Mouse (Mus musculus) bone marrow macrophage, adult 2 months (primary cell): ENCODE data around the gene Rab3il1. TPM values are rescaled to one million over a fixed set of nuclear protein-coding genes. Genes with fewer than 3 reads are reported as not detected.

Experiments used
- H3K27ac ChIP-seq: 2 replicates; pipeline ENCODE4 v1.5.1; 2012; ENCODE audit warnings: low read depth, low read length; ENCODE audit not compliant: insufficient read depth
- H3K4me1 ChIP-seq: 2 replicates; pipeline ENCODE4 v1.6.1; 2012; ENCODE audit warnings: low read length; ENCODE audit not compliant: control insufficient read depth, insufficient read depth
- H3K4me3 ChIP-seq: 2 replicates; pipeline ENCODE4 v1.5.1; 2012; ENCODE audit warnings: mild to moderate bottlenecking, low read length, moderate library complexity; ENCODE audit not compliant: insufficient read depth
- CTCF ChIP-seq: IDR thresholded peaks from 2 replicates; pipeline ENCODE4 v1.5.1; 2012; ENCODE audit warnings: low read depth, mild to moderate bottlenecking, low read length, moderate library complexity
- POLR2A ChIP-seq: IDR thresholded peaks from 2 replicates; pipeline ENCODE4 v1.6.1; 2012; ENCODE audit warnings: mild to moderate bottlenecking, low read depth, low read length, borderline replicate concordance
- polyA plus RNA-seq: library from polyadenylated mRNA; stranded (reverse); fragments of >200 nt; gene quantifications from 2 replicates; pipeline ENCODE4 v1.2.4, GENCODE M21; 2012; ENCODE audit not compliant: missing spikeins, insufficient read depth, insufficient read length

The Rab3il1 gene
- polyA plus RNA-seq, 1 experiment, result 178 TPM

DNA sequence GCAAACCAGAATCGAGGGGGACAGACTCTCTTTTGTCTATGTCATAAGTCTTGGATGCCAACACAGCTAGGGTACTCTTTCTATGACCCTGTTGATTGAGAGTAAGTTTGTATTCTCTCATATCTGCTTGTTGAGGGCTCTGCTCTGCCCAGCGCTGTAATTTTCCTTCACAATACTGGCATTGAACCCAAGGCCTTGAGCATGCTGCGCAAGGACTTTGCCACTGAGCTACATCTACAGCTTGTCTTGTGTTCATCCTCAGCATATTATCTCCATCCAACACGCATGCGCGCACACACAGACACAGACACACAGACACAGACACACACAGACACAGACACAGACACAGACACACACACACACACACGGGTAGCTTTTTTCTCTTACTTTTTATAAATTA, 78.9 kb downstream of the Rab3il1 start:
- Histone ChIP-seq H3K4me1 (no peaks in the 10 kb centered on the region), H3K27ac (no peak overlapping the region), H3K4me3 (no peak overlapping the region)
- TF ChIP-seq CTCF (no peak), POLR2A (no peak)

DNA sequence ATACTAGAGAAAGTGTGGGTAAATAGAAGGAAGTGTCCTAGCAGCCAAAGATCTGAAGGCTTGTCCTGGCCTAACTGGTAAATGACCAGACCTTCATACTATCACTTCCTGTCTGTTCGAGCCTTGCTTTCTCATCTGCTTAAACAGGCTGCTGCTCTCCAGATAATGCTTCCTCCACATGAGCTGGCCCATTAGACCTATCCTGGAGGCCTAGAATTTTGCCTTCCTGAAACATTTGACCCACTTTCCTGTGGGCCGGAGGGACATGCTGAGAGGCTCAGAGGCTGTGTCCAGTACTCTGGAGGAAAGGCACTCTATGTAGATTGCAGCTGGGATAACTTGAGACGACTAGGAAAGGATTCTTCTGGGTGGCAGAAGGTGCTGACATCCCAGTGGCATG, 80.6 kb downstream of the Rab3il1 start:
- no peak for TF ChIP-seq POLR2A
- TF ChIP-seq CTCF, result no peak
- H3K27ac ChIP-seq, result no peak overlapping the region

DNA sequence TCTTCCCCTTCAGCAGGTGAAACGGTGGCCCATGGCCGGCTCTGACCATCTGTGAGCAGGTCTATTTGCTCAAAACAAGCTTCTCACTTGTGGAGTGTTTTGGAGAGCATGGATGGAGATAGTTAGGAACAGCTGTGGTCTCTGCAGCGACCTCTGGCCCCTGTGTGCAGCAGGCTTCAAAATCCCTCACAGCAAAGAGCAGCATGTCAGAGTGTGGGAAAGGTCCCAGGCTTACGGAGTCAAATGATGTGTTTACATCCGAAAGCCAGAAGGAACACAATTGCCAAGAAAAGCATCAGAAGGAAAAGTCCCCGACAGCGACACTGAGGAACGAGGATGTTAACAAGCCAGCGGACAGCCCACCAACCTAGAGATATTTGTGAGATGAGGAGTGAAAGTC, 84.0 kb downstream of the Rab3il1 start:
- Histone ChIP-seq H3K4me3 (no peak overlapping the region), H3K4me1 (no peaks in the 10 kb centered on the region), H3K27ac (no peak overlapping the region)
- no peak for TF ChIP-seq CTCF
- no peak for TF ChIP-seq POLR2A

More for the DNA sequence above, 80.6 kb downstream of the Rab3il1 start:
- no peaks in the 10 kb centered on the region for H3K4me1 ChIP-seq
- no peak overlapping the region for H3K4me3 ChIP-seq

DNA sequence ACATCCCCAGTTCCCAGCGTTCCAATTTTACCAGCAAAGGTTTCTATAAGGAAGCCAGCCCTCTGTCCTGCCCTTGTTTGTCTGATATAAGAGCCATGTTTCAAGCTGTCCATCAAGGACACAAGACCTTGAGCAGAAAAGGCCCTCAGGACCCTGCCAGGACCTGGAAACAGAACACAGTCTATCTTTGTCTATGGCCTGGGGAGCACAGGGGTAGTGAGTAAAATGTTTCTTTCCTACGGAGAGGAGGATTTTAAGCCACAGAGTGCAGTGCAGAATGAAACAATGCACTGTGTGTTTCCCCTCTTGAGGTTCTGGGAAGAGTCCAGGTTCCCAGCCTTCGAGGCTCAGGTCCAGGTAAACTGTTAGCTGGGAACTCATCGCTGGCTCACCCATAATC, 85.5 kb downstream of the Rab3il1 start:
- no peaks in the 10 kb centered on the region for H3K4me1 ChIP-seq

More for the DNA sequence above, 85.5 kb downstream of the Rab3il1 start:
- H3K4me3 ChIP-seq, result no peak overlapping the region
- no peak for TF ChIP-seq CTCF
- TF ChIP-seq POLR2A, result no peak
- no peak overlapping the region for H3K27ac ChIP-seq

Other genes starting within 250 kb of the Rab3il1 start
- gene Scgb2a2, start 154.1 kb upstream of the Rab3il1 start, polyA plus RNA-seq, result not detected in 2 replicates
- 146 and 159 TPM in 2 replicates for gene Incenp, start 102.1 kb upstream of the Rab3il1 start, polyA plus RNA-seq
- 20,335 and 20,363 TPM in 2 replicates for gene Fth1, start 21.1 kb upstream of the Rab3il1 start, polyA plus RNA-seq
- gene Best1, start within 50 bp of the Rab3il1 start, polyA plus RNA-seq, result 0.44 and 2.3 TPM in 2 replicates
- gene Fads3, start 39.9 kb downstream of the Rab3il1 start, polyA plus RNA-seq, result 4.6 and 6.5 TPM in 2 replicates
- gene Fads2, start 100.1 kb downstream of the Rab3il1 start, polyA plus RNA-seq, result 6.4 and 10.8 TPM in 2 replicates
- gene Fads1, start 181.2 kb downstream of the Rab3il1 start, polyA plus RNA-seq, result 99.3 and 119 TPM in 2 replicates
- gene Tmem258, start 202.3 kb downstream of the Rab3il1 start, polyA plus RNA-seq, result 146 and 159 TPM in 2 replicates
- gene Fen1, start 202.5 kb downstream of the Rab3il1 start, polyA plus RNA-seq, result 31.1 and 31.2 TPM in 2 replicates
- 0.12 TPM in 1 of 2 replicates, not detected in the other for gene Myrf, start 239.1 kb downstream of the Rab3il1 start, polyA plus RNA-seq